Mouse (Mus musculus): ENCODE data around the gene Fkbp15. TPM values are rescaled to one million over a fixed set of nuclear protein-coding genes. Genes with fewer than 3 reads are reported as not detected.

Fkbp15 gene
- polyA plus RNA-seq, 1 experiment from 2014 or later: 23.6 TPM

DNA sequence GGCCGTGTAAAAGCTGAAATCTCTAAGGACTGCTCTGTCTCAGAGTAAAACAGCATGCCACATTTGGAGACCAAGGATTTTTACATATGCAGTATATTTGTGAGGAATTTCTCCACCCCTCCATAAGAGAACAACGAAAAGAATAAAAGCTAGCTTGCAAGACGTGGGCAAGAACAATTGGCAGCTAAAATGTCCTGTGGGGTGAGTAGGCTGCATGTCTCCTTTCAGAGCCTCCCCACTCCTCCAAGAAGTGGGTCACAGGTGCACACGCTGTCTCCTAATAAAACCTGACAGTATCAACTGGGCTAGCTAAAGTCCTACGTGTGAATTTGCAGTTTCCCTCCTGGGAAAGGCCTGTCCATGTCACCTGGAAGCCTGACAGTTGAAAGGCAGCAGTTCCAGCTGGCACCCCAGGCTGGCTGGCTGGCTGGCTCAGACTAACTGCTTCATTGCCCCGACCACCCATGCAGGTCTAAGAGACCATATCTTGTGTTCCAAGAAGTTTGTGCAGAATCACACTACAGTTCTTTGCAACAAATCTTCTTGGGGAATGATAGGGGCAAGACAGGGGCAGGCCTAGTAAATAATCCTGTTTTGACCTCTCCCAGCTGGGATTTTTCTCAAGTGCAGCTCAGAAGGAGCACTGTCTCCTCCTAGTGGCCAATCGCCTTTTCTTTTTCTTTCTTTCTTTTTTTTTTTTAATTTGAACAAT, 97.1 kb downstream of the Fkbp15 start:
- ATAC-seq (no peak), DNase-seq (ENCODE audit: low spot score) (peak; percentile 61)
- Histone ChIP-seq H3K9me3 (ENCODE audit: low read length) (no peaks in the 10 kb centered on the region), H3K4me3 (ENCODE audit: low read depth, low read length) (no peak overlapping the region), H3K4me2 (replicated peaks; ENCODE audit: low read depth, low read length) (no peak overlapping the region), H3K27ac (ENCODE audit: low read length) (no peak overlapping the region), H3K4me1 (ENCODE audit: insufficient read depth, low read depth, low read length) (no peaks in the 10 kb centered on the region), H3K36me3 (ENCODE audit: insufficient read depth, low read length) (no peaks in the 10 kb centered on the region), H3K27me3 (replicated peaks; ENCODE audit: insufficient read depth, low read length) (no peaks in the 10 kb centered on the region), H3K9ac (replicated peaks; ENCODE audit: low read depth) (no peak overlapping the region)
- TF ChIP-seq CTCF (IDR thresholded peaks at IDR 0.05) (peak; percentile 63), EP300 (IDR thresholded peaks at IDR 0.05) (no peak)
- WGBS: 30% methylated on average over 7 of the region's 7 CpGs

DNA sequence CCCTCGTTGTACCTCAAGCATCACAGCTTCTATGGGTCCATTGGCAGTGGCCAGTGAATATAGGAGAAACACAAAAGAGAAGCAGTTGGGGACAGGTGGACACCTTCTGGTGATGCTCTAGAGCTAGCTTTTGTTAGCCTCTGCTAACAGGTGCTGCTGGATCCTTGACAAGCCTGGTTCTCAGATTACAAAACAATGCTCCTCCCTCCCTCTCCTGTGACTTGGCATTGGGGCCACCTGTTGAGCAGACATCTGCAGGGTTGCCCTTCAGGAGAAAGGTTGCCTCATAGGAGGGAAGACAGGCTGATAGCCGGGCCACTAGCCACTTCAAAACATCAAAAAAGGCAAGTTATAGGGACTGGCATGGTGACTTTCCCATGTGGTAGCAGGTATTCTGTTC, 98.1 kb downstream of the Fkbp15 start, which contains the start of gene Slc31a2:
Slc31a2 (plus strand) TSS at position 287 of the 400 bp plus-strand sequence.
- H3K9me3 ChIP-seq (ENCODE audit: low read length): no peaks in the 10 kb centered on the region
- no peaks in the 10 kb centered on the region for H3K4me1 ChIP-seq (ENCODE audit: insufficient read depth, low read depth, low read length)
- H3K4me2 ChIP-seq (replicated peaks; ENCODE audit: low read depth, low read length): no peak within 1 kb of the TSS
- no peak for ATAC-seq
- no peaks in the 10 kb centered on the region for H3K36me3 ChIP-seq (ENCODE audit: insufficient read depth, low read length)
- 31% methylated on average over 2 of the region's 2 CpGs for WGBS
- TF ChIP-seq EP300 (IDR thresholded peaks at IDR 0.05): no peak
- no peak for TF ChIP-seq CTCF (IDR thresholded peaks at IDR 0.05)
- no peak within 1 kb of the TSS for H3K9ac ChIP-seq (replicated peaks; ENCODE audit: low read depth)
- no peak within 1 kb of the TSS for H3K4me3 ChIP-seq (ENCODE audit: low read depth, low read length)
- no peaks in the 10 kb centered on the region for H3K27me3 ChIP-seq (replicated peaks; ENCODE audit: insufficient read depth, low read length)
- no peak within 1 kb of the TSS for H3K27ac ChIP-seq (ENCODE audit: low read length)
- DNase-seq (ENCODE audit: low spot score): no peak

DNA sequence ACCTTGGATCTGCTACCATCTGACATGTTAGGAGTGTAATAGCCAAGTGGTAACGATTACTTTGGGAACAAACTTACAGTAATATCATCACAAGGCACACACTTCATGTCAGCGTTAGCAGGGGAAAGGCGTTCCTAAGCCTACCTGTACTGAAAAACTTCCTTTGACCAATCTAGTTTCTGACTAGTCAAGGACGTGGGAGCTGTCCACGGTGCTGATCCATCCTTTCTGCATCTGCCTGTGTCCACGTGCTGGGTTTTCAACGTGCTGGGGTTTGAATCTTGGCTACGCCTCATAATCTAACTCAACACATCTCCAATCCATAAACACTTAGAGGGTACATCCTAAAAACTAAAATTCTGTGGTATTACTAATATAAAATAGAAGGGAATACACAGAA, 103.4 kb downstream of the Fkbp15 start:
- DNase-seq (ENCODE audit: low spot score) (peak; percentile 60), ATAC-seq (no peak)
- Histone ChIP-seq H3K9me3 (ENCODE audit: low read length) (no peaks in the 10 kb centered on the region), H3K27ac (ENCODE audit: low read length) (no peak overlapping the region), H3K27me3 (replicated peaks; ENCODE audit: insufficient read depth, low read length) (no peaks in the 10 kb centered on the region), H3K9ac (replicated peaks; ENCODE audit: low read depth) (no peak overlapping the region), H3K4me3 (ENCODE audit: low read depth, low read length) (no peak overlapping the region), H3K4me1 (ENCODE audit: insufficient read depth, low read depth, low read length) (no peaks in the 10 kb centered on the region), H3K4me2 (replicated peaks; ENCODE audit: low read depth, low read length) (no peak overlapping the region), H3K36me3 (ENCODE audit: insufficient read depth, low read length) (no peaks in the 10 kb centered on the region)
- TF ChIP-seq EP300 (IDR thresholded peaks at IDR 0.05): no peak
- no peak for TF ChIP-seq CTCF (IDR thresholded peaks at IDR 0.05)
- WGBS: 22% methylated on average over 8 of the region's 8 CpGs

DNA sequence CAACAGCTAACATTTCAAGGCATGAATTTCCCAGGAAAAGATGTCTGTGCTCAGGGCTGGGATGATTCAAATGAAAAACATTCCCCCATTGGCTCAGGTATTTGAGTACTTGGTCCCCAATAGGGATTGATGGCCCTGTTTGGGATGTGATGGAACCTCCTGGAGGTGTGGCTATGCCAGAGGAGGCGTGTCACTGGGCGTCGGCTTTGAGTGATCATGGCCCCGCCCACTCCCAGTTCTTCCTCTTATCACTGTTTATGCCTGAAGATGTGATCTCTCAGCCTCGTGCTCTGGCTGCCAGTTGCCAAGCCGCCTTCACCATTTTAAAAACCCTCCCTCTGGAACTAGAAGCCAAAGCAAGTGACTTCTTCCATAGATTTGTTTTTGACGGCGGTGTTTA, 105.8 kb downstream of the Fkbp15 start:
- H3K36me3 ChIP-seq (ENCODE audit: insufficient read depth, low read length): no peaks in the 10 kb centered on the region
- H3K27me3 ChIP-seq (replicated peaks; ENCODE audit: insufficient read depth, low read length): no peaks in the 10 kb centered on the region
- ATAC-seq: no peak
- WGBS: 60% methylated on average over 8 of the region's 8 CpGs
- TF ChIP-seq CTCF (IDR thresholded peaks at IDR 0.05) (no peak), EP300 (IDR thresholded peaks at IDR 0.05) (no peak)
- H3K27ac ChIP-seq (ENCODE audit: low read length): no peak overlapping the region
- H3K9ac ChIP-seq (replicated peaks; ENCODE audit: low read depth): no peak overlapping the region
- no peaks in the 10 kb centered on the region for H3K4me1 ChIP-seq (ENCODE audit: insufficient read depth, low read depth, low read length)
- no peak for DNase-seq (ENCODE audit: low spot score)
- no peak overlapping the region for H3K4me3 ChIP-seq (ENCODE audit: low read depth, low read length)
- H3K4me2 ChIP-seq (replicated peaks; ENCODE audit: low read depth, low read length): no peak overlapping the region
- no peaks in the 10 kb centered on the region for H3K9me3 ChIP-seq (ENCODE audit: low read length)

DNA sequence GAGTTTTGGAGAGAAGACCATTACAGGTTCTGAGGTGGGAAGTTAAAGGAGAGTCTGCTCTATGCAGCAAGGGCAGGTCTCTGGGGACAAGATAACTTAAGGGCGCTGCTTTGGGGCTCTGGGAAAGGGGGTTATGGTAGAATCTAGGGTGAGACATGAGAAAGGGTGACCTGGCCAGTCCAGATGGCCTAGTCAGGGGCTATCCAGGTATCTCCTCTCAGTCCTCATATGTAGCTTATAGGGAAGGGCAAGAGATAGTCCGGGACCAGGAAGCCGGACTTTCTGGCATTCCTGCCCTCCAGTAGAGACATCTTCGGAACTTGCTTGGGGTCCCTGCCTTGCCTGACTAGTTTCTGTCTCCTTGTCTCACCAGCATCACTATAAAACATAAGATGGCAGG, 108.6 kb downstream of the Fkbp15 start:
- Histone ChIP-seq H3K27me3 (replicated peaks; ENCODE audit: insufficient read depth, low read length) (no peaks in the 10 kb centered on the region), H3K9ac (replicated peaks; ENCODE audit: low read depth) (no peak overlapping the region), H3K4me1 (ENCODE audit: insufficient read depth, low read depth, low read length) (no peaks in the 10 kb centered on the region), H3K9me3 (ENCODE audit: low read length) (no peaks in the 10 kb centered on the region), H3K4me3 (ENCODE audit: low read depth, low read length) (no peak overlapping the region), H3K4me2 (replicated peaks; ENCODE audit: low read depth, low read length) (no peak overlapping the region), H3K27ac (ENCODE audit: low read length) (no peak overlapping the region), H3K36me3 (ENCODE audit: insufficient read depth, low read length) (no peaks in the 10 kb centered on the region)
- no peak for ATAC-seq
- DNase-seq (ENCODE audit: low spot score): no peak
- WGBS: 82% methylated on average over 4 of the region's 4 CpGs
- no peak for TF ChIP-seq CTCF (IDR thresholded peaks at IDR 0.05)
- TF ChIP-seq EP300 (IDR thresholded peaks at IDR 0.05): no peak

DNA sequence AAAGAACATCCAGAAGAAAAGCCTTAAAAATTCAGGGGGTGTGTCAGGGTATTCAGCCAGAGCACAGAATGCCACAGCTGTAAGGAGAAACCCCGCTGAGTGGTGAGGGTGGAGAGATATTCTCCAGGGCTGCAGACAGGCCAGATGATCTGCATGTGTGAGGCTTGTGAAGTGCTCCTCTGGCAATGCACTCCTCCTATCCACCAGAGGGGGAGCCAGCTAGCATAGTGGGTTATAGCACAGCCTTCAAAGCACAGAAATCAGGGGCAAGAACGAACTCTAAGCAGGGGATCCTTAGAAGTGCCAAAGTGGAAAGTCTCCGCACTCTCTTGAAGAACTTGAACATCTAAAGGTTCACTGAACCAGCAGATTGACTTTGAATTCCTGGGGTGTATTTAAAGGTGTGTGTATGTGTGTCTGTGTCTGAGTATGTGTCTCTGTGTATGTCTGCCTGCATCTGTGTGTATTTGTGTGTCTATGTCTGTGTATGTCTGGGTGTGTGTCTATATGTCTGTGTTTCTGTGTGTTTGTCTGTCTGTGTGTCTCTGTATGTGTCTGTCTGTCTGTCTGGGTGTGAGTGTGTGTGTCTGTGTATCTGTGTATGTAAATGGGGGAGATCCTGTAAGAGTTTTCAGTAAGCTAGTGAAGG, 109.3 kb downstream of the Fkbp15 start:
- Histone ChIP-seq H3K9me3 (ENCODE audit: low read length) (no peaks in the 10 kb centered on the region), H3K4me1 (ENCODE audit: insufficient read depth, low read depth, low read length) (no peaks in the 10 kb centered on the region), H3K4me3 (ENCODE audit: low read depth, low read length) (no peak overlapping the region), H3K4me2 (replicated peaks; ENCODE audit: low read depth, low read length) (no peak overlapping the region), H3K27ac (ENCODE audit: low read length) (no peak overlapping the region), H3K36me3 (ENCODE audit: insufficient read depth, low read length) (no peaks in the 10 kb centered on the region), H3K9ac (replicated peaks; ENCODE audit: low read depth) (no peak overlapping the region), H3K27me3 (replicated peaks; ENCODE audit: insufficient read depth, low read length) (no peaks in the 10 kb centered on the region)
- 43% methylated on average over 3 of the region's 3 CpGs for WGBS
- TF ChIP-seq EP300 (IDR thresholded peaks at IDR 0.05): no peak
- peak; percentile 48 for TF ChIP-seq CTCF (IDR thresholded peaks at IDR 0.05)
- DNase-seq (ENCODE audit: low spot score): no peak
- no peak for ATAC-seq

Other genes with a start within 250 kb of the Fkbp15 start
- not detected in 2 replicates for gene Mup21, start 209.7 kb downstream of the Fkbp15 start, polyA plus RNA-seq (2015; fragmentation: Nextera tagmentation; extraction: Ambion mirVana)
- gene Zfp37, start 129.5 kb downstream of the Fkbp15 start, polyA plus RNA-seq (2015; fragmentation: Nextera tagmentation; extraction: Ambion mirVana): 3.4 and 3.5 TPM in 2 replicates
- gene Slc31a2, start 98.0 kb downstream of the Fkbp15 start, polyA plus RNA-seq (2015; fragmentation: Nextera tagmentation; extraction: Ambion mirVana): 25.5 and 29.0 TPM in 2 replicates
- 57.2 and 61.1 TPM in 2 replicates for gene Slc31a1, start 179 bp upstream of the Fkbp15 start, polyA plus RNA-seq (2015; fragmentation: Nextera tagmentation; extraction: Ambion mirVana)
- 91.6 and 94.2 TPM in 2 replicates for gene Cdc26, start 48.1 kb upstream of the Fkbp15 start, polyA plus RNA-seq (2015; fragmentation: Nextera tagmentation; extraction: Ambion mirVana)
- gene Prpf4, start 48.2 kb upstream of the Fkbp15 start, polyA plus RNA-seq (2015; fragmentation: Nextera tagmentation; extraction: Ambion mirVana): 9.6 and 10.0 TPM in 2 replicates
- gene Rnf183, start 74.7 kb upstream of the Fkbp15 start, polyA plus RNA-seq (2015; fragmentation: Nextera tagmentation; extraction: Ambion mirVana): 0.15 TPM in 1 of 2 replicates, not detected in the other
- 5.2 and 6.1 TPM in 2 replicates for gene Wdr31, start 110.3 kb upstream of the Fkbp15 start, polyA plus RNA-seq (2015; fragmentation: Nextera tagmentation; extraction: Ambion mirVana)
- 26.8 and 33.0 TPM in 2 replicates for gene Bspry, start 119.5 kb upstream of the Fkbp15 start, polyA plus RNA-seq (2015; fragmentation: Nextera tagmentation; extraction: Ambion mirVana)
- 15.0 and 18.3 TPM in 2 replicates for gene Hdhd3, start 142.9 kb upstream of the Fkbp15 start, polyA plus RNA-seq (2015; fragmentation: Nextera tagmentation; extraction: Ambion mirVana)
- gene Alad, start 159.4 kb upstream of the Fkbp15 start, polyA plus RNA-seq (2015; fragmentation: Nextera tagmentation; extraction: Ambion mirVana): 110 and 111 TPM in 2 replicates
- gene Pole3, start 164.5 kb upstream of the Fkbp15 start, polyA plus RNA-seq (2015; fragmentation: Nextera tagmentation; extraction: Ambion mirVana): 32.8 and 35.6 TPM in 2 replicates
- gene 4933430I17Rik, start 164.8 kb upstream of the Fkbp15 start, polyA plus RNA-seq (2015; fragmentation: Nextera tagmentation; extraction: Ambion mirVana): 0.12 and 0.21 TPM in 2 replicates
- 63.7 and 69.0 TPM in 2 replicates for gene Rgs3, start 199.3 kb upstream of the Fkbp15 start, polyA plus RNA-seq (2015; fragmentation: Nextera tagmentation; extraction: Ambion mirVana)

Measured in lung, postnatal 0 days (tissue).